Comparison of ENCODE assay signal across 12 mouse cellular contexts in genomic region chr2:19037907-19038570, GRCm38 (mm10). TPM values are rescaled to one million over a fixed set of nuclear protein-coding genes. Genes with fewer than 3 reads are reported as not detected.
DNase-seq lines count a peak whose midpoint lies in the region; ATAC-seq and TF ChIP-seq lines count a peak whose summit lies in the region.
"Had no signal": no experiment of that assay in that cellular context is flagged by ENCODE, and none has a peak within 500 bp of the region (broad histone marks: within the 10 kb centered on the region; RNA-seq: fewer than 3 reads in every experiment).

No protein-coding gene starts in this region.

- no peak overlapping the region for H3K9ac ChIP-seq in kidney, embryonic 16.5 days (replicated peaks; ENCODE audit: low read length)
- no peak overlapping the region for H3K9ac ChIP-seq in heart, postnatal 0 days (replicated peaks; ENCODE audit: low read depth, low read length)
- H3K9ac ChIP-seq in midbrain, embryonic 13.5 days (replicated peaks), result no peak overlapping the region

- H3K27me3 ChIP-seq in kidney, embryonic 16.5 days (ENCODE audit: insufficient read depth, low read length), result no peaks in the 10 kb centered on the region
- H3K27me3 ChIP-seq in heart, postnatal 0 days (ENCODE audit: control insufficient read depth, insufficient read depth, low read length), result no peaks in the 10 kb centered on the region
- no peaks in the 10 kb centered on the region for H3K27me3 ChIP-seq in midbrain, embryonic 13.5 days

- TF ChIP-seq POLR2A in bone marrow macrophage, adult 2 months (IDR thresholded peaks at IDR 0.05; ENCODE audit: borderline replicate concordance, low read depth, low read length), result no peak

- no peak overlapping the region for H3K4me3 ChIP-seq in kidney, embryonic 16.5 days (ENCODE audit: low read length)
- H3K4me3 ChIP-seq in bone marrow macrophage, adult 2 months (ENCODE audit: insufficient read depth, low read length), result no peak overlapping the region; the same call in 1 of the 2 replicates
- H3K4me3 ChIP-seq in heart, postnatal 0 days (ENCODE audit: low read depth, low read length), result no peak overlapping the region
- no peak overlapping the region for H3K4me3 ChIP-seq in midbrain, embryonic 13.5 days (replicated peaks)
- H3K4me3 ChIP-seq: limb, embryonic 10.5 days had no signal

- no peak for DNase-seq in kidney, adult 8-10 months
- DNase-seq in heart, postnatal 0 days (ENCODE audit: low spot score), result peak; percentile 32
- no peak for DNase-seq in left cerebral cortex, postnatal 14 days (ENCODE audit: low spot score in 2 of 2)
- DNase-seq in left cerebral cortex, adult 18-20 months (ENCODE audit: low spot score in 2 of 2), result no peak
- DNase-seq: thymus, adult 2 months had no signal

- H3K36me3 ChIP-seq in kidney, embryonic 16.5 days (ENCODE audit: insufficient read depth, low read length), result no peaks in the 10 kb centered on the region
- no peaks in the 10 kb centered on the region for H3K36me3 ChIP-seq in heart, postnatal 0 days (replicated peaks; ENCODE audit: control insufficient read depth, insufficient read depth, low read length)
- no peaks in the 10 kb centered on the region for H3K36me3 ChIP-seq in midbrain, embryonic 13.5 days
- H3K36me3 ChIP-seq: limb, embryonic 10.5 days had no signal

- no peak overlapping the region for H3K4me2 ChIP-seq in kidney, embryonic 16.5 days (replicated peaks; ENCODE audit: low read depth, low read length)
- no peak overlapping the region for H3K4me2 ChIP-seq in heart, postnatal 0 days (ENCODE audit: low read depth, low read length)
- no peak overlapping the region for H3K4me2 ChIP-seq in midbrain, embryonic 13.5 days (replicated peaks)

- no peak for TF ChIP-seq CTCF in bone marrow macrophage, adult 2 months (IDR thresholded peaks at IDR 0.05; ENCODE audit: low read depth, low read length)
- no peak for TF ChIP-seq CTCF in heart, postnatal 0 days (IDR thresholded peaks at IDR 0.05; ENCODE audit: low read depth)

- 0 out of 2 replicates have a peak, but pooled peaks cover 3% of the 10 kb centered on the region for H3K4me1 ChIP-seq in kidney, embryonic 16.5 days (ENCODE audit: insufficient read depth, low read length)
- peaks cover 10% of the 10 kb centered on the region for H3K4me1 ChIP-seq in bone marrow macrophage, adult 2 months (ENCODE audit: control insufficient read depth, insufficient read depth, low read length)
- no peaks in the 10 kb centered on the region for H3K4me1 ChIP-seq in heart, postnatal 0 days (ENCODE audit: control insufficient read depth, insufficient read depth)
- no peaks in the 10 kb centered on the region for H3K4me1 ChIP-seq in midbrain, embryonic 13.5 days (replicated peaks)
- H3K4me1 ChIP-seq: limb, embryonic 10.5 days had no signal

- H3K9me3 ChIP-seq in kidney, embryonic 16.5 days (ENCODE audit: low read length), result no peaks in the 10 kb centered on the region
- H3K9me3 ChIP-seq in heart, postnatal 0 days (replicated peaks; ENCODE audit: control insufficient read depth, low read length), result no peaks in the 10 kb centered on the region
- no peaks in the 10 kb centered on the region for H3K9me3 ChIP-seq in midbrain, embryonic 13.5 days
- H3K9me3 ChIP-seq: limb, embryonic 10.5 days had no signal

- peak overlapping the region; percentile 89 for H3K27ac ChIP-seq in kidney, embryonic 16.5 days (ENCODE audit: low read length)
- peak overlapping the region; percentile 74 for H3K27ac ChIP-seq in bone marrow macrophage, adult 2 months (ENCODE audit: insufficient read depth, low read depth, low read length)
- peak overlapping the region; percentile 47; the same call in 1 of the 2 replicates for H3K27ac ChIP-seq in heart, postnatal 0 days (ENCODE audit: low read depth)
- H3K27ac ChIP-seq in midbrain, embryonic 13.5 days, result no peak overlapping the region
- H3K27ac ChIP-seq: hindbrain, postnatal 0 days; limb, embryonic 10.5 days had no signal

- intact Hi-C loops in left cerebral cortex, postnatal 14 days (cut with DNase I), result no loop called here

- 58% methylated on average over 4 of the region's 4 CpGs for WGBS in kidney, embryonic 16.5 days
- WGBS in heart, postnatal 0 days, result 63% methylated on average over 4 of the region's 4 CpGs
- 77% methylated on average over 4 of the region's 4 CpGs for WGBS in midbrain, embryonic 13.5 days

- peak; percentile 49; the same call in 1 of the 2 replicates for ATAC-seq in kidney, embryonic 16.5 days (ENCODE audit: low FRiP score, low TSS enrichment)
- ATAC-seq in heart, postnatal 0 days (ENCODE audit: insufficient read depth, low read depth), result no peak
- ATAC-seq in megakaryocyte progenitor cell, adult 5-6 weeks (replicated peaks; ENCODE audit: poor library complexity), result peak; percentile 44; the same call in 1 of the 2 replicates
- no peak for ATAC-seq in midbrain, embryonic 13.5 days
- ATAC-seq: hindbrain, postnatal 0 days had no signal

- TF ChIP-seq EP300 in heart, postnatal 0 days (IDR thresholded peaks at IDR 0.05; ENCODE audit: low read depth), result no peak

RNA-seq across cellular contexts. Expression of gene 4930426L09Rik, which starts 39.9 kb away (rescaled TPM):
- 0.17 and 0.42 TPM in 2 replicates for polyA plus RNA-seq in kidney, embryonic 16.5 days (2015; fragmentation: Nextera tagmentation; extraction: Ambion mirVana)
- polyA plus RNA-seq in bone marrow macrophage, adult 2 months (2012; ENCODE audit: insufficient read depth, insufficient read length, missing spikeins), result 1.8 and 2.0 TPM in 2 replicates
- 4.1 TPM in 1 of 2 replicates, not detected in the other for total RNA-seq in heart, postnatal 0 days (2014; rRNA removed; ENCODE audit: low replicate concordance)
- 0.08 and 0.36 TPM in 2 replicates for polyA plus RNA-seq in heart, postnatal 0 days (2015; fragmentation: Nextera tagmentation; extraction: Ambion mirVana)
- total RNA-seq in megakaryocyte progenitor cell, adult 5-6 weeks (2015), result 1.2 and 1.4 TPM in 2 replicates
- total RNA-seq in megakaryocyte progenitor cell, adult 5-6 weeks (2017), result 0.17 TPM in 1 of 2 replicates, not detected in the other
- 1 to 10 TPM in 1 of 2 experiments, under 1 TPM in 1; 0.76 to 1.2 TPM for total RNA-seq in left cerebral cortex, postnatal 14 days (2021)
- total RNA-seq in left cerebral cortex, adult 18-20 months (2021), result 1 to 10 TPM in 1 of 2 experiments, under 1 TPM in 1; 1.00 to 1.1 TPM
- polyA plus RNA-seq in midbrain, embryonic 13.5 days (2015; fragmentation: Nextera tagmentation; extraction: Ambion mirVana), result 0.32 and 0.58 TPM in 2 replicates
- total RNA-seq: gastrocnemius, adult 8-10 months had no signal

RNA-seq across cellular contexts. Expression of gene Pip4k2a, which starts 40.1 kb away (rescaled TPM):
- 13.0 TPM in 2 replicates for polyA plus RNA-seq in kidney, embryonic 16.5 days (2015; fragmentation: Nextera tagmentation; extraction: Ambion mirVana)
- polyA plus RNA-seq in bone marrow macrophage, adult 2 months (2012; ENCODE audit: insufficient read depth, insufficient read length, missing spikeins), result 165 and 187 TPM in 2 replicates
- 1.3 and 2.3 TPM in 2 replicates for total RNA-seq in heart, postnatal 0 days (2014; rRNA removed; ENCODE audit: low replicate concordance)
- polyA plus RNA-seq in heart, postnatal 0 days (2015; fragmentation: Nextera tagmentation; extraction: Ambion mirVana), result 2.7 and 4.3 TPM in 2 replicates
- total RNA-seq in megakaryocyte progenitor cell, adult 5-6 weeks (2015), result 47.3 and 62.2 TPM in 2 replicates
- 23.2 and 23.5 TPM in 2 replicates for total RNA-seq in megakaryocyte progenitor cell, adult 5-6 weeks (2017)
- total RNA-seq in left cerebral cortex, postnatal 14 days (2021), result 10 to 100 TPM; 40.9 to 41.0 TPM
- 10 to 100 TPM; 55.5 to 56.2 TPM for total RNA-seq in left cerebral cortex, adult 18-20 months (2021)
- 8.0 and 8.3 TPM in 2 replicates for polyA plus RNA-seq in midbrain, embryonic 13.5 days (2015; fragmentation: Nextera tagmentation; extraction: Ambion mirVana)

Comparison
In these comparisons a context has a peak if more than half of its experiments do, and no peak if none do; other contexts are left out.
1. ATAC-seq: peak in kidney, embryonic 16.5 days (single experiment) and megakaryocyte progenitor cell, adult 5-6 weeks (single experiment); none in heart, postnatal 0 days (single experiment) and midbrain, embryonic 13.5 days (single experiment).